Mouse (Mus musculus) cerebellum, adult 2 months (tissue): ENCODE measurements around the gene Nudt4.

ENCODE experiments used
- CTCF ChIP-seq: fragments of 200-500 bp; IDR thresholded peaks from 2 replicates; pipeline ENCODE4 v1.5.1; 2011; ENCODE audit warnings: low read depth, mild to moderate bottlenecking, control low read depth, low read length, moderate library complexity, borderline replicate concordance; ENCODE audit not compliant: insufficient read depth
- POLR2A ChIP-seq: fragments of 200-500 bp; IDR thresholded peaks from 2 replicates; pipeline ENCODE4 v1.6.1; 2011; ENCODE audit warnings: low read length, control low read depth, borderline replicate concordance; ENCODE audit not compliant: insufficient read depth

DNA sequence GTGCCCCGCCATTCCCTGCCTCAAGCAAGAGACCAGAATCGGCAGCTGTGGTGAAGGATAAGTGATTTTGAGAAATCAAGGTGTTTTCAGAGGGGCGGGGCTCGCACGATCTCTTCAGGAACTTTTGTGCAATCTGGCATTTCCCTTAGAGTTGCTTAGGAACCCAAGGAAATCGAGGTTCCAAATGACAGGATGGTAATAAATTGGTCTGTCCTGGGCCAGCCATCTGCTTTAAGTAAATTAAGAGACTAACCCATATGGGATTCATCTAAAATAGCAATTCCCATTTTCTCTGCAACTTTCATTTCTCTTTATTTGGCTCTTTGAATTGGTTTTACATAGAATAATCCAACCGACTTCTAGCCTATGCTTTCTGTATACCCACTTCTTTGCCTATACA is 35.8 kb upstream of the Nudt4 start:
- TF ChIP-seq CTCF = no peak
- no peak for TF ChIP-seq POLR2A
